Mouse (Mus musculus) lung, adult 2 months (tissue): Measurements from ENCODE around the gene B430218F22Rik.

Experiments
- CTCF ChIP-seq: fragments of 200-500 bp; IDR thresholded peaks from 2 replicates; pipeline ENCODE4 v1.5.1; 2011; ENCODE audit warnings: mild to moderate bottlenecking, low read length, control low read depth; ENCODE audit not compliant: insufficient read depth
- POLR2A ChIP-seq: fragments of 200-500 bp; IDR thresholded peaks from 2 replicates; pipeline ENCODE4 v1.6.1; 2011; ENCODE audit warnings: low read depth, mild to moderate bottlenecking, control low read depth, low read length, borderline replicate concordance; ENCODE audit errors: extremely low read depth

DNA sequence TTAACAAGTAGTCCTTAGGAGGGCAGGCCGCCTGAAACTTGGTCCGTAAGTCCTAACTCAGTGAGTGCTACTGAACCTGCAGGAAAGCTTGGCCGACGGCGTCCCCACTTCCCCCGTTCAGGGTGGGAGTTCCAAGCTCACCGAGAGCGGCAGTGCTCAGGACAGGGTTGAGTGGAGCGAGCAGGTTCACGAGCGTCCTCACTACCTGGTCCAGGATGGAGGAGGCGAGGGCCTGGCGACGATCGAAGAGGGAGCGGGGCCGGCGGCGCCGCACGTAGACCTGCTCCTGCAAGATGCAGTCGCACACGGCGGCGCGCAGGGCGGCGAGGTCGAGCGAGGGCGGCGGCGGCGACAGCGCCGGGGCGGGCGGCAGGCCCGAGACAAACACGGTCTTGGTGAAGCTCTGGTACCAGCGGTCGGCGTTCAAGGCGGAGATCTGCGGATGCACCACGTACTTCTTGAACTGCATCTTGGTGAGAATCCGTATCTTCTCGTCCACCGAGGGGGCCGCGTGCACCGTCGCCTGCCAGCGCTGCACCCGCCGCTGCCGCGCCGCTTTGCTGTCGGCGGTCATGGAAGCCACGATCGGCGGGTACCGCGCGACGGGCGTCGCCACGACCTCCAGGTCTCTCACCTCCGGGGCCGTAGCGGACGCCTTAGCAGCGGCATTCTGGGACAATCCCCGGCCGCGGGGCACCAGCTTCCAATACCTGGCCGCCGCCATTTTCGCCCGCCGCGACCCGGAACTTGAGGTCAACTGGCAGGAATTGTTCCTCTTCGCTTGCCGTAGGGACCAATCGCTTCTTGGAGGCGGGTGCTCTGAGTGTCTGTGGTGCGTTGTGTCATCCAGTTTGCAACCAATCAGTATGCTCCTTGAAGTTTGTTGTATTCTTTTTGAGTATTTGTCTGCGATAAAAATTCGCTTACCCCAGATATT, at the start of gene B430218F22Rik, which contains the start of gene Mrps30:
- TF ChIP-seq CTCF (no peak), POLR2A (peak; percentile 49; the same call in 1 of the 2 replicates)
